Comparison of ENCODE assay signal across 15 mouse cellular contexts in genomic region chr7:110286198-110286732, GRCm38 (mm10).
DNase-seq lines count a peak whose midpoint lies in the region; ATAC-seq lines count a peak whose summit lies in the region.
"Had no signal": no experiment of that assay in that cellular context is flagged by ENCODE, and none has a peak within 500 bp of the region (broad histone marks: within the 10 kb centered on the region; RNA-seq: fewer than 3 reads in every experiment).

No protein-coding gene starts in this region.

- DNase-seq in adrenal gland, postnatal 14 days: peak; percentile 16
- DNase-seq in adrenal gland, adult (ENCODE audit: inconsistent age in 2 of 2, low spot score in 1 of 2): no peak
- no peak for DNase-seq in left cerebral cortex, postnatal 10 days (ENCODE audit: extremely low spot score in 1 of 2, low spot score in 2 of 2)

- H3K27ac ChIP-seq in intestine, embryonic 16.5 days (ENCODE audit: low read length): no peak overlapping the region
- H3K27ac ChIP-seq in intestine, embryonic 15.5 days: no peak overlapping the region
- H3K27ac ChIP-seq: forebrain, embryonic 13.5 days; hindbrain, embryonic 15.5 days; layer of hippocampus, adult 2 months; left cerebral cortex, adult 2 months; limb, embryonic 13.5 days; liver, embryonic 15.5 days had no signal

- no peak overlapping the region for H3K4me3 ChIP-seq in intestine, embryonic 16.5 days (ENCODE audit: low read length)
- no peak overlapping the region for H3K4me3 ChIP-seq in intestine, embryonic 15.5 days (replicated peaks)
- H3K4me3 ChIP-seq: forebrain, embryonic 13.5 days; hindbrain, embryonic 15.5 days; layer of hippocampus, adult 2 months; left cerebral cortex, adult 2 months; limb, embryonic 13.5 days; liver, embryonic 15.5 days had no signal

- ATAC-seq in intestine, embryonic 16.5 days: peak; percentile 16; the same call in 1 of the 2 replicates
- no peak for ATAC-seq in intestine, embryonic 15.5 days
- ATAC-seq in CD4-positive, CD25-positive, alpha-beta regulatory T cell, adult 4 months: peak; percentile 72
- ATAC-seq in neutrophil, adult 5-6 weeks (ENCODE audit: extremely low read depth, insufficient number of reproducible peaks, low FRiP score, poor library complexity, severe bottlenecking): peak; percentile 62
- no peak for ATAC-seq in megakaryocyte-erythroid progenitor cell, adult 5-6 weeks (replicated peaks; ENCODE audit: low FRiP score, low TSS enrichment, poor library complexity, severe bottlenecking)
- ATAC-seq: Patski had no signal

- intact Hi-C loops in left cerebral cortex, postnatal 10 days (cut with DNase I): loop anchor here (2.0 to 5.0 kb wide), 2 partner anchors 146 to 345 kb away; no protein-coding TSS in a partner anchor

- H3K4me2 ChIP-seq in intestine, embryonic 16.5 days (ENCODE audit: low read depth, low read length): no peak overlapping the region
- no peak overlapping the region for H3K4me2 ChIP-seq in intestine, embryonic 15.5 days (replicated peaks)
- H3K4me2 ChIP-seq: forebrain, embryonic 13.5 days; liver, embryonic 15.5 days had no signal

- H3K4me1 ChIP-seq in intestine, embryonic 16.5 days (ENCODE audit: control insufficient read depth, insufficient read depth, low read length): peaks cover 11% of the 10 kb centered on the region; the same call in 1 of the 2 replicates
- peaks cover 16% of the 10 kb centered on the region for H3K4me1 ChIP-seq in intestine, embryonic 15.5 days (replicated peaks)
- H3K4me1 ChIP-seq: liver, embryonic 15.5 days had no signal

- no peaks in the 10 kb centered on the region for H3K27me3 ChIP-seq in intestine, embryonic 16.5 days (replicated peaks; ENCODE audit: control insufficient read depth, insufficient read depth, low read length)
- H3K27me3 ChIP-seq in intestine, embryonic 15.5 days (replicated peaks): no peaks in the 10 kb centered on the region
- H3K27me3 ChIP-seq: forebrain, embryonic 13.5 days; hindbrain, embryonic 15.5 days; limb, embryonic 13.5 days; liver, embryonic 15.5 days; Patski had no signal

- H3K36me3 ChIP-seq in intestine, embryonic 16.5 days (ENCODE audit: control insufficient read depth, insufficient read depth, low read length): no peaks in the 10 kb centered on the region
- H3K36me3 ChIP-seq in intestine, embryonic 15.5 days: peaks cover 3% of the 10 kb centered on the region; the same call in 1 of the 2 replicates
- H3K36me3 ChIP-seq: hindbrain, embryonic 15.5 days; liver, embryonic 15.5 days had no signal

- no peak overlapping the region for H3K9ac ChIP-seq in intestine, embryonic 16.5 days (ENCODE audit: low read depth, low read length)
- H3K9ac ChIP-seq in intestine, embryonic 15.5 days: no peak overlapping the region
- H3K9ac ChIP-seq: forebrain, embryonic 13.5 days; hindbrain, embryonic 15.5 days; limb, embryonic 13.5 days; liver, embryonic 15.5 days had no signal

- no peaks in the 10 kb centered on the region for H3K9me3 ChIP-seq in intestine, embryonic 16.5 days (ENCODE audit: control insufficient read depth, low read length)
- no peaks in the 10 kb centered on the region for H3K9me3 ChIP-seq in intestine, embryonic 15.5 days
- H3K9me3 ChIP-seq: forebrain, embryonic 13.5 days; hindbrain, embryonic 15.5 days; limb, embryonic 13.5 days; liver, embryonic 15.5 days had no signal

- WGBS in intestine, embryonic 16.5 days: 78% methylated on average over 8 of the region's 8 CpGs
- WGBS in intestine, embryonic 15.5 days: 78% methylated on average over 8 of the region's 8 CpGs

Comparison
In these comparisons a context has a peak if more than half of its experiments do, and no peak if none do; other contexts are left out.
1. ATAC-seq: peak in intestine, embryonic 16.5 days (single experiment), CD4-positive, CD25-positive, alpha-beta regulatory T cell, adult 4 months (single experiment) and neutrophil, adult 5-6 weeks (single experiment); none in intestine, embryonic 15.5 days (single experiment) and megakaryocyte-erythroid progenitor cell, adult 5-6 weeks (single experiment).